Comparison of ENCODE assay signal across 28 mouse cellular contexts in genomic region chr9:73413367-73413930, GRCm38 (mm10).
DNase-seq lines count a peak whose midpoint lies in the region; ATAC-seq lines count a peak whose summit lies in the region.
"Had no signal": no experiment of that assay in that cellular context is flagged by ENCODE, and none has a peak within 500 bp of the region (broad histone marks: within the 10 kb centered on the region; RNA-seq: fewer than 3 reads in every experiment).

No protein-coding gene starts in this region.

- no peaks in the 10 kb centered on the region; the same call in 1 of the 2 replicates for H3K4me1 ChIP-seq in hindbrain, embryonic 14.5 days (replicated peaks; ENCODE audit: control insufficient read depth, insufficient read depth, low read length)
- no peaks in the 10 kb centered on the region for H3K4me1 ChIP-seq in hindbrain, embryonic 11.5 days (replicated peaks; ENCODE audit: control insufficient read depth, insufficient read depth, low read length)
- H3K4me1 ChIP-seq in midbrain, embryonic 14.5 days (ENCODE audit: control insufficient read depth, insufficient read depth, low read length) = no peaks in the 10 kb centered on the region
- H3K4me1 ChIP-seq: embryonic facial prominence, embryonic 13.5 days; heart, embryonic 10.5 days; heart, embryonic 15.5 days; liver, embryonic 12.5 days had no signal

- no peaks in the 10 kb centered on the region for H3K9me3 ChIP-seq in hindbrain, embryonic 14.5 days (ENCODE audit: control insufficient read depth, low read length)
- no peaks in the 10 kb centered on the region for H3K9me3 ChIP-seq in hindbrain, embryonic 11.5 days (ENCODE audit: control insufficient read depth, low read length)
- no peaks in the 10 kb centered on the region for H3K9me3 ChIP-seq in midbrain, embryonic 14.5 days (ENCODE audit: control insufficient read depth, low read length)
- H3K9me3 ChIP-seq: embryonic facial prominence, embryonic 13.5 days; forebrain, embryonic 12.5 days; heart, embryonic 10.5 days; heart, embryonic 15.5 days; limb, embryonic 13.5 days had no signal

- no peak for ATAC-seq in hindbrain, embryonic 14.5 days (ENCODE audit: low FRiP score)
- ATAC-seq in hindbrain, embryonic 11.5 days (ENCODE audit: low FRiP score) = no peak
- ATAC-seq in midbrain, embryonic 14.5 days (ENCODE audit: low FRiP score, low TSS enrichment) = no peak
- ATAC-seq: activated CD4-positive, CD25-positive, alpha-beta regulatory T cell, adult 4 months; inflammation-experienced regulatory T-cells, adult 6 months; liver, embryonic 12.5 days; liver, postnatal 0 days had no signal

- DNase-seq in hindbrain, embryonic 14.5 days (ENCODE audit: low spot score) = peak; percentile 25
- no peak for DNase-seq in hindbrain, embryonic 11.5 days (ENCODE audit: low spot score)
- DNase-seq in retina, postnatal 1 day = peak; percentile 8
- no peak for DNase-seq in retina, embryonic 14.5 days (ENCODE audit: low spot score)
- peak; percentile 8 for DNase-seq in midbrain, embryonic 14.5 days
- no peak for DNase-seq in liver
- DNase-seq in kidney, adult 18-20 months = no peak
- DNase-seq: adrenal gland, adult 8-10 months; B cell, adult 2 months; cerebellum, adult 8-10 months; cerebellum, postnatal 25 days; gastrocnemius, postnatal 14 days; kidney, adult 11 months; kidney, postnatal 36 days; liver, postnatal 0 days; lung, postnatal 36 days; thymus, postnatal 4 days had no signal

- H3K9ac ChIP-seq in hindbrain, embryonic 14.5 days = no peak overlapping the region
- no peak overlapping the region for H3K9ac ChIP-seq in hindbrain, embryonic 11.5 days (ENCODE audit: low read depth, low read length)
- no peak overlapping the region for H3K9ac ChIP-seq in midbrain, embryonic 14.5 days (replicated peaks; ENCODE audit: low read length)
- H3K9ac ChIP-seq: embryonic facial prominence, embryonic 13.5 days; forebrain, embryonic 12.5 days; heart, embryonic 15.5 days; limb, embryonic 13.5 days; liver, embryonic 12.5 days; liver, postnatal 0 days had no signal

- H3K4me3 ChIP-seq in hindbrain, embryonic 14.5 days (replicated peaks; ENCODE audit: low read length) = no peak overlapping the region
- H3K4me3 ChIP-seq in hindbrain, embryonic 11.5 days (ENCODE audit: low read depth, low read length) = no peak overlapping the region
- H3K4me3 ChIP-seq in midbrain, embryonic 14.5 days (replicated peaks; ENCODE audit: low read depth, low read length) = no peak overlapping the region
- H3K4me3 ChIP-seq: embryonic facial prominence, embryonic 13.5 days; forebrain, embryonic 12.5 days; heart, embryonic 10.5 days; heart, embryonic 15.5 days; layer of hippocampus, adult 2 months; left cerebral cortex, adult 2 months; limb, embryonic 13.5 days; liver, embryonic 12.5 days had no signal

- H3K27me3 ChIP-seq in hindbrain, embryonic 14.5 days (ENCODE audit: control insufficient read depth, insufficient read depth, low read length) = no peaks in the 10 kb centered on the region
- no peaks in the 10 kb centered on the region for H3K27me3 ChIP-seq in hindbrain, embryonic 11.5 days (ENCODE audit: control insufficient read depth, insufficient read depth, low read length)
- no peaks in the 10 kb centered on the region for H3K27me3 ChIP-seq in midbrain, embryonic 14.5 days (ENCODE audit: control insufficient read depth, insufficient read depth, low read length)
- H3K27me3 ChIP-seq: CH12.LX; embryonic facial prominence, embryonic 13.5 days; forebrain, embryonic 12.5 days; heart, embryonic 15.5 days; limb, embryonic 13.5 days; liver, embryonic 12.5 days had no signal

- H3K27ac ChIP-seq in hindbrain, embryonic 14.5 days = peak overlapping the region; percentile 52; the same call in 1 of the 2 replicates
- no peak overlapping the region for H3K27ac ChIP-seq in hindbrain, embryonic 11.5 days (ENCODE audit: low read depth, low read length)
- no peak overlapping the region for H3K27ac ChIP-seq in midbrain, embryonic 14.5 days (replicated peaks; ENCODE audit: low read depth, low read length)
- H3K27ac ChIP-seq: embryonic facial prominence, embryonic 13.5 days; forebrain, embryonic 12.5 days; heart, embryonic 10.5 days; heart, embryonic 15.5 days; layer of hippocampus, adult 2 months; left cerebral cortex, adult 2 months; limb, embryonic 13.5 days; liver, embryonic 12.5 days had no signal

- WGBS in hindbrain, embryonic 14.5 days = 68% methylated on average over 8 of the region's 8 CpGs
- WGBS in hindbrain, embryonic 11.5 days = 73% methylated on average over 8 of the region's 8 CpGs
- WGBS in midbrain, embryonic 14.5 days = 73% methylated on average over 8 of the region's 8 CpGs

- no peaks in the 10 kb centered on the region for H3K36me3 ChIP-seq in hindbrain, embryonic 14.5 days (replicated peaks; ENCODE audit: control insufficient read depth, insufficient read depth)
- no peaks in the 10 kb centered on the region for H3K36me3 ChIP-seq in hindbrain, embryonic 11.5 days (ENCODE audit: control insufficient read depth, insufficient read depth, low read length)
- H3K36me3 ChIP-seq in midbrain, embryonic 14.5 days (ENCODE audit: control insufficient read depth, insufficient read depth, low read length) = no peaks in the 10 kb centered on the region
- H3K36me3 ChIP-seq: embryonic facial prominence, embryonic 13.5 days; forebrain, embryonic 12.5 days; heart, embryonic 10.5 days; heart, embryonic 15.5 days; limb, embryonic 13.5 days; liver, embryonic 12.5 days had no signal

- no peak overlapping the region for H3K4me2 ChIP-seq in hindbrain, embryonic 14.5 days (replicated peaks)
- no peak overlapping the region for H3K4me2 ChIP-seq in hindbrain, embryonic 11.5 days (replicated peaks; ENCODE audit: low read depth, low read length)
- H3K4me2 ChIP-seq in midbrain, embryonic 14.5 days (ENCODE audit: low read length) = no peak overlapping the region
- H3K4me2 ChIP-seq: embryonic facial prominence, embryonic 13.5 days; forebrain, embryonic 12.5 days; heart, embryonic 15.5 days; limb, embryonic 13.5 days; liver, embryonic 12.5 days had no signal

Comparison
In these comparisons a context has a peak if more than half of its experiments do, and no peak if none do; other contexts are left out.
1. DNase-seq: peak in hindbrain, embryonic 14.5 days (single experiment), retina, postnatal 1 day (single experiment) and midbrain, embryonic 14.5 days (single experiment); none in hindbrain, embryonic 11.5 days (single experiment), retina, embryonic 14.5 days (single experiment), liver (single experiment) and kidney, adult 18-20 months (single experiment).